Mouse (Mus musculus) small intestine, adult 2 months (tissue): ENCODE data around the gene Dll1. TPM values are rescaled to one million over a fixed set of nuclear protein-coding genes. Genes with fewer than 3 reads are reported as not detected.

Experiments used
- H3K27ac ChIP-seq: fragments of 200-500 bp; 2 replicates; pipeline ENCODE4 v1.5.1; 2012; ENCODE audit warnings: low read depth, low read length, control low read depth, inconsistent platforms; ENCODE audit not compliant: insufficient read depth
- H3K27me3 ChIP-seq: fragments of 200-500 bp; 2 replicates; pipeline ENCODE4 v1.6.1; 2012; ENCODE audit warnings: mild to moderate bottlenecking, moderate library complexity, low read length, inconsistent platforms; ENCODE audit not compliant: control insufficient read depth, insufficient read depth
- H3K36me3 ChIP-seq: fragments of 200-500 bp; 2 replicates; pipeline ENCODE4 v1.6.1; 2012; ENCODE audit warnings: mild to moderate bottlenecking, low read length, control low read depth, inconsistent platforms; ENCODE audit not compliant: control insufficient read depth, insufficient read depth
- H3K4me1 ChIP-seq: fragments of 200-500 bp; 2 replicates; pipeline ENCODE4 v1.6.1; 2012; ENCODE audit warnings: low read length, inconsistent platforms, mixed read lengths; ENCODE audit not compliant: control insufficient read depth, insufficient read depth, insufficient read length
- H3K4me3 ChIP-seq: fragments of 200-500 bp; 2 replicates; pipeline ENCODE4 v1.5.1; 2012; ENCODE audit warnings: low read depth, mild to moderate bottlenecking, control low read depth, inconsistent platforms, low read length, moderate library complexity
- CTCF ChIP-seq: fragments of 200-500 bp; IDR thresholded peaks from 2 replicates; pipeline ENCODE4 v1.5.1; 2012; ENCODE audit warnings: low read depth, mild to moderate bottlenecking, control low read depth, inconsistent platforms, low read length, moderate library complexity, mixed read lengths; ENCODE audit not compliant: insufficient replicate concordance, insufficient read length; ENCODE audit errors: extremely low read depth
- POLR2A ChIP-seq: fragments of 200-500 bp; IDR thresholded peaks from 2 replicates; pipeline ENCODE4 v1.6.1; 2012; ENCODE audit warnings: low read depth, mild to moderate bottlenecking, control low read depth, inconsistent platforms, low read length, moderate library complexity
- WGBS: fragments of 180-500 bp; shearing (Covaris S2); methylation state at CpG from one replicate; pipeline ENCODE4 v1.1.7; 2018; 5-methylcytosine and 5-hydroxymethylcytosine counted together
- polyA plus RNA-seq: library from polyadenylated mRNA; depleted of rRNA; stranded (reverse); fragments of >200 nt; gene quantifications from 2 replicates; pipeline ENCODE4 v1.2.3, GENCODE M21; 2012

Gene Dll1
- polyA plus RNA-seq, 1 experiment = 52.5 TPM

DNA sequence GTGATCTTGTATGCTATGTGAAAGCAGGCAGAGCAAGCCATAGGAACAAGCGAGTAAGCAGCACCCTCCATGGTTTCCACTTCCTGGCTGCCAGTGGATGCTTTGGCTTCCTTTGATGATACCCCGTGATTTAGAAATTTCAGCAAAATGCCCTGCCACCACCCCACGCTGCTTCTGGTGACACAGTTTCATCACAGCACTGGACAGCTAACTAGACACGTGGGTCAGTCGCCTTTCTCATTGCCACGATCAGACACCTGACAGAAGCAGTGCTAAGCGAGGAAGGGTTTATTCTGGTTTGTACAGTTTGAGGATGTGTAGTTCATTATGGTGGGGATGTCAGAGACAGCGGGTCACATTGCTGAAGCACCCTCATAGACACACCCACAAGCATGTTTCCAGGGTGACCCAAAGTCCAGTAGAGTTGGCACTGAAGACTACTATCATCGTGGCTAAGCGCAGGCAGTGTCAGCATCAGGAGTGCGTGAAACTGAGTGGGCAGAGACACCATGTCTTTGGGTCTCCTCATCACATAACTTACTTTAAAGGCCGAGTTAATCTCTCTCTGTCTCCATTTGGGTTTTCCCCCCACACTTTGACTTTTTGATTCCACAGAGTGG lies 40.0 kb upstream of the Dll1 start:
- H3K36me3 ChIP-seq = peaks cover 74% of the 10 kb centered on the region
- 93% methylated on average over 12 of the region's 12 CpGs for WGBS
- H3K4me3 ChIP-seq = no peak overlapping the region
- no peaks in the 10 kb centered on the region for H3K4me1 ChIP-seq
- no peak overlapping the region for H3K27ac ChIP-seq
- H3K27me3 ChIP-seq = no peaks in the 10 kb centered on the region
- TF ChIP-seq POLR2A (no peak), CTCF (no peak)

- Histone ChIP-seq H3K4me3 (no peak overlapping the region), H3K36me3 (peaks cover 65% of the 10 kb centered on the region), H3K27me3 (no peaks in the 10 kb centered on the region), H3K4me1 (no peaks in the 10 kb centered on the region), H3K27ac (no peak overlapping the region)
- no peak for TF ChIP-seq POLR2A
- TF ChIP-seq CTCF = no peak
- WGBS = 95% methylated on average over 1 of the region's 1 CpGs
Observed at GRCm38 (mm10) chr17:15410861-15411260, 34.2 kb upstream of the Dll1 start.

DNA sequence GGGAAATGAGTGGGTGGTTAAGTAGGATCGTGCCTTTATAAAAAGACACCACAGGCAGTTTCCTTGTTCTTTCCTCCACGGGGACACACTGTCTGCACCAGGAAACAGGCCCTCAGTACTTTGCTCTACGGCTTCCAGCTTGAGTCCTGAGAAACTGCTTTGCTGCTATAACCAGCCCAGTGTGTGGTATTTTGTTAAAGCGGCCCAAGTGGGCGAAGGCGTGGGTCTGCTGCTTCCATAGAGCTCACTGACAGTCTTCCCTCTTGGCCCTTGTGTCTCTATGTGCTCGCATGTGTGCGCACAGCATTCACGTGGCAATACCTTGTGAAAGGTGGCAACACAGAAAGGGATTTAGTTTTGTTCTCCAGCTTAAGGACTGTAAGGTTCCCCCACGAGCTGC lies 32.6 kb upstream of the Dll1 start:
- Histone ChIP-seq H3K36me3 (peaks cover 62% of the 10 kb centered on the region), H3K27ac (no peak overlapping the region), H3K4me3 (no peak overlapping the region), H3K4me1 (no peaks in the 10 kb centered on the region), H3K27me3 (no peaks in the 10 kb centered on the region)
- TF ChIP-seq POLR2A (no peak), CTCF (no peak)
- 86% methylated on average over 10 of the region's 10 CpGs for WGBS

DNA sequence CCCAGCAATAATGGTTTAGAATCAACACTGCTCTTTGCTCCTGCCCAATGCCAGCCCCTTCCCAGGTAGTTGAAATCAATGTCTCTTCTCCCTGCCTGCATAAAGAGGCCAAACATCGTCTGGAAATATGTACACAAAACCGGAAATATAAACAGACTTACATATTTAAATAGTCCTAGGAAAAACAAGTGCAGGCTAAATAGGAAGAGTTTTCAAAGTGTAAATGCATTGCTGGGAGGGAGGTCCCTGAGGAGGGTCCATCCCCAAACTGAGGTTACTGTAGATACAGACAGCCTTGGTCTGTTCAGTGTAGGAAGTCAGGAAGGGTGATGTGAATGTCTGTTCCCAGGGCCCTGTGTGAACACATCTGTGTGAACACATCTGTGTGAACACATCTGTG lies 29.9 kb upstream of the Dll1 start:
- no peaks in the 10 kb centered on the region for H3K27me3 ChIP-seq
- H3K36me3 ChIP-seq = peaks cover 68% of the 10 kb centered on the region
- no peaks in the 10 kb centered on the region for H3K4me1 ChIP-seq
- no peak overlapping the region for H3K27ac ChIP-seq
- no peak for TF ChIP-seq CTCF
- TF ChIP-seq POLR2A = no peak
- H3K4me3 ChIP-seq = no peak overlapping the region
- WGBS = 80% methylated on average over 2 of the region's 2 CpGs

DNA sequence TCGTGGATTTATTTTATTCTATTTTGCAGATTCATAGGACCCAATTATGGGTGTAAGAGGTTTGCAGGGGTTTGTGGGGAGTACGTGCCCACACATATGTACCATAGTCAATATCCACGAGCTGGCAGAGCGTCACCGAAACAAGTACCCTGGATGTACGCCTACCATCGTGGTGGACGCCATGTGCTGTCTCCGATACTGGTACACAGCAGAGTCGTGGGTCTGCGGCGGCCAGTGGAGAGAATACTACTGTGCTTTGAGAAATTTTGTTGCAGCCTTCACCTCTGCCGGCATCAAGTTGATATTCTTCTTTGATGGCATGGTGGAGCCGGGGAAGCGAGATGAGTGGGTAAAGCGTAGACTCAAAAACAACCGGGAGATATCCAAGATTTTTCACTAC lies 25.0 kb upstream of the Dll1 start:
- H3K4me1 ChIP-seq = no peaks in the 10 kb centered on the region
- H3K27ac ChIP-seq = no peak overlapping the region
- no peak overlapping the region for H3K4me3 ChIP-seq
- WGBS = 96% methylated on average over 17 of the region's 17 CpGs
- peaks cover 35% of the 10 kb centered on the region for H3K36me3 ChIP-seq
- no peaks in the 10 kb centered on the region for H3K27me3 ChIP-seq
- TF ChIP-seq POLR2A = no peak
- no peak for TF ChIP-seq CTCF

- H3K4me1 ChIP-seq = peaks cover 5% of the 10 kb centered on the region; the same call in 1 of the 2 replicates
- TF ChIP-seq CTCF (no peak), POLR2A (peak; percentile 73)
- under 1% methylated on average over 31 of the region's 31 CpGs for WGBS
- peak within 1 kb of the TSS; percentile 93 for H3K4me3 ChIP-seq
- H3K27ac ChIP-seq = peak within 1 kb of the TSS; percentile 93
- H3K27me3 ChIP-seq = no peaks in the 10 kb centered on the region
- H3K36me3 ChIP-seq = no peaks in the 10 kb centered on the region
Observed at GRCm38 (mm10) chr17:15395997-15396675, 19.5 kb upstream of the Dll1 start, which contains the start of gene Fam120b. Fam120b (plus strand) TSS chr17:15396202.

DNA sequence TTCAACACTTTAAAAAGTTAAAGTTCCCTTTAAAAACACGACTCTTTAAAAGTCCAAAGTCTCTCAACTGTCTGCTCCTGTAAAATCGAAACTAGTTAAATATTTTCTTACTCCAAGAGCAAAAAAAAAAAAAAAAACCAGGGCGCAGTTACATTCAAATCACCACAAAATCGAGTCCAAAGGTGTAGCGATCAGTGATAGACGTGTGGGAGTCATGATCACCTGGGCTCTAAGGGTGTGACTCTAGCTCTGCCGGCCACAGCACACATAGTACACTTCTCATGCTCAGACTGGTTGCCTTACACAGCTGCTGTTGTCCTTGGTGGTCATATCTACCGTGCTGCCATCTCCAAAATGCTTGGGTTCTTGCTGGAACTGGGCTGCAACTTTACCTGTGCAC lies 12.7 kb upstream of the Dll1 start:
- 25% methylated on average over 8 of the region's 8 CpGs for WGBS
- Histone ChIP-seq H3K36me3 (no peaks in the 10 kb centered on the region), H3K27ac (peak overlapping the region; percentile 83), H3K4me3 (no peak overlapping the region), H3K4me1 (peaks cover 2% of the 10 kb centered on the region; the same call in 1 of the 2 replicates), H3K27me3 (no peaks in the 10 kb centered on the region; the same call in 1 of the 2 replicates)
- TF ChIP-seq CTCF = no peak
- TF ChIP-seq POLR2A = no peak
